ENCODE assay signal across 8 mouse cellular contexts in genomic region chr9:21927208-21927753, GRCm38 (mm10). TPM values are rescaled to one million over a fixed set of nuclear protein-coding genes. Genes with fewer than 3 reads are reported as not detected.
A peak's percentile ranks its signal among the peaks of the same experiment; 100 is the strongest.
DNase-seq lines count a peak whose midpoint lies in the region; ATAC-seq and TF ChIP-seq lines count a peak whose summit lies in the region.

Gene Ccdc159, plus strand, starts transcription at chr9:21927471.
Gene Tmem205, minus strand, starts transcription at chr9:21927556.

- peak within 1 kb of the TSS; percentile 60 for H3K27ac ChIP-seq in forebrain, embryonic 13.5 days
- peak within 1 kb of the TSS; percentile 80 for H3K27ac ChIP-seq in heart, postnatal 0 days (ENCODE audit: low read depth)
- no peak within 1 kb of the TSS for H3K27ac ChIP-seq in liver, embryonic 14.5 days
- H3K27ac ChIP-seq in neural tube, embryonic 12.5 days = no peak within 1 kb of the TSS

- peak within 1 kb of the TSS; percentile 75 for H3K4me3 ChIP-seq in G1E (ENCODE audit: low read depth, low read length)
- H3K4me3 ChIP-seq in forebrain, embryonic 13.5 days = peak within 1 kb of the TSS; percentile 55
- peak within 1 kb of the TSS; percentile 57 for H3K4me3 ChIP-seq in heart, postnatal 0 days (ENCODE audit: low read depth, low read length)
- H3K4me3 ChIP-seq in liver, embryonic 14.5 days (ENCODE audit: insufficient read depth in 1 of 2, low read depth in 2 of 2, low read length in 2 of 2) = peak within 1 kb of the TSS; percentile 26 to 46
- peak within 1 kb of the TSS; percentile 49 for H3K4me3 ChIP-seq in neural tube, embryonic 12.5 days

- peaks cover 49% of the 10 kb centered on the region for H3K4me1 ChIP-seq in G1E (ENCODE audit: insufficient read depth, low read depth, low read length)
- H3K4me1 ChIP-seq in forebrain, embryonic 13.5 days = peaks cover 12% of the 10 kb centered on the region
- H3K4me1 ChIP-seq in heart, postnatal 0 days (ENCODE audit: control insufficient read depth, insufficient read depth) = peaks cover 24% of the 10 kb centered on the region
- H3K4me1 ChIP-seq in liver, embryonic 14.5 days (replicated peaks; ENCODE audit: control insufficient read depth in 2 of 2, insufficient read depth in 2 of 2, low read length in 1 of 2) = peaks cover 8 to 20% of the 10 kb centered on the region in 2 experiments
- H3K4me1 ChIP-seq in neural tube, embryonic 12.5 days = peaks cover 13% of the 10 kb centered on the region

- ATAC-seq in G1E (ENCODE audit: extremely low read depth, insufficient number of reproducible peaks, low FRiP score, poor library complexity, severe bottlenecking) = peak; percentile 86
- ATAC-seq in forebrain, embryonic 13.5 days = peak; percentile 97
- ATAC-seq in heart, postnatal 0 days (ENCODE audit: insufficient read depth, low read depth) = peak; percentile 91
- ATAC-seq in liver, embryonic 14.5 days (ENCODE audit: insufficient read depth) = peak; percentile 80
- peak; percentile 96 for ATAC-seq in neural tube, embryonic 12.5 days (ENCODE audit: low FRiP score, low read depth)

- peak; percentile 77 for DNase-seq in G1E (ENCODE audit: low spot score)
- peak; percentile 91 for DNase-seq in cerebellum, adult 11 months
- peak; percentile 99 for DNase-seq in heart, postnatal 0 days (ENCODE audit: low spot score)
- peak; percentile 94 to 97 for DNase-seq in kidney, postnatal 36 days
- DNase-seq in liver, embryonic 14.5 days (ENCODE audit: low read depth in 3 of 3, low spot score in 3 of 3) = peak; percentile 63 to 74 (median 66)
- peak; percentile 92 for DNase-seq in testis, postnatal 14 days (ENCODE audit: low spot score)

- H3K9ac ChIP-seq in forebrain, embryonic 13.5 days = peak within 1 kb of the TSS; percentile 77
- peak within 1 kb of the TSS; percentile 67 for H3K9ac ChIP-seq in heart, postnatal 0 days (replicated peaks; ENCODE audit: low read depth, low read length)
- no peak within 1 kb of the TSS; the same call in 1 of the 2 replicates for H3K9ac ChIP-seq in liver, embryonic 14.5 days (replicated peaks)
- peak within 1 kb of the TSS; percentile 64 for H3K9ac ChIP-seq in neural tube, embryonic 12.5 days

- no peak for TF ChIP-seq EP300 in heart, postnatal 0 days (IDR thresholded peaks at IDR 0.05; ENCODE audit: low read depth)
- TF ChIP-seq EP300 in liver, embryonic 14.5 days (IDR thresholded peaks at IDR 0.05; ENCODE audit: low read depth) = no peak

- H3K27me3 ChIP-seq in G1E (ENCODE audit: insufficient read depth, low read length) = no peaks in the 10 kb centered on the region
- no peaks in the 10 kb centered on the region for H3K27me3 ChIP-seq in forebrain, embryonic 13.5 days
- H3K27me3 ChIP-seq in heart, postnatal 0 days (ENCODE audit: control insufficient read depth, insufficient read depth, low read length) = no peaks in the 10 kb centered on the region
- no peaks in the 10 kb centered on the region for H3K27me3 ChIP-seq in liver, embryonic 14.5 days (ENCODE audit: control insufficient read depth, insufficient read depth, low read length)
- no peaks in the 10 kb centered on the region for H3K27me3 ChIP-seq in neural tube, embryonic 12.5 days (replicated peaks)

- H3K4me2 ChIP-seq in forebrain, embryonic 13.5 days = peak within 1 kb of the TSS; percentile 64
- peak within 1 kb of the TSS; percentile 77 for H3K4me2 ChIP-seq in heart, postnatal 0 days (ENCODE audit: low read depth, low read length)
- H3K4me2 ChIP-seq in liver, embryonic 14.5 days (ENCODE audit: low read depth) = peak within 1 kb of the TSS; percentile 54
- peak within 1 kb of the TSS; percentile 67 for H3K4me2 ChIP-seq in neural tube, embryonic 12.5 days (replicated peaks)

- H3K36me3 ChIP-seq in G1E (replicated peaks) = peaks cover 31% of the 10 kb centered on the region
- H3K36me3 ChIP-seq in forebrain, embryonic 13.5 days (ENCODE audit: poor library complexity, severe bottlenecking) = peaks cover 6% of the 10 kb centered on the region; the same call in 1 of the 2 replicates
- H3K36me3 ChIP-seq in heart, postnatal 0 days (replicated peaks; ENCODE audit: control insufficient read depth, insufficient read depth, low read length) = no peaks in the 10 kb centered on the region
- no peaks in the 10 kb centered on the region for H3K36me3 ChIP-seq in liver, embryonic 14.5 days (replicated peaks; ENCODE audit: control insufficient read depth, insufficient read depth, low read depth)
- H3K36me3 ChIP-seq in neural tube, embryonic 12.5 days = no peaks in the 10 kb centered on the region

- no peaks in the 10 kb centered on the region for H3K9me3 ChIP-seq in G1E (replicated peaks)
- H3K9me3 ChIP-seq in forebrain, embryonic 13.5 days (replicated peaks) = no peaks in the 10 kb centered on the region
- no peaks in the 10 kb centered on the region for H3K9me3 ChIP-seq in heart, postnatal 0 days (replicated peaks; ENCODE audit: control insufficient read depth, low read length)
- H3K9me3 ChIP-seq in liver, embryonic 14.5 days (ENCODE audit: control insufficient read depth, low read length) = no peaks in the 10 kb centered on the region
- H3K9me3 ChIP-seq in neural tube, embryonic 12.5 days = no peaks in the 10 kb centered on the region

- WGBS in forebrain, embryonic 13.5 days = under 1% methylated on average over 28 of the region's 28 CpGs
- under 1% methylated on average over 28 of the region's 28 CpGs for WGBS in heart, postnatal 0 days
- WGBS in liver, embryonic 14.5 days (ENCODE audit: insufficient replicate concordance) = under 1% methylated on average over 28 of the region's 28 CpGs
- under 1% methylated on average over 28 of the region's 28 CpGs for WGBS in neural tube, embryonic 12.5 days

- TF ChIP-seq CTCF in G1E (IDR thresholded peaks at IDR 0.05; ENCODE audit: low read depth, low read length) = no peak
- TF ChIP-seq CTCF in heart, postnatal 0 days (IDR thresholded peaks at IDR 0.05; ENCODE audit: low read depth) = no peak
- TF ChIP-seq CTCF in liver, embryonic 14.5 days (IDR thresholded peaks at IDR 0.05; ENCODE audit: low read depth) = no peak

RNA-seq across cellular contexts. Expression of gene Ccdc159, which starts in this region (rescaled TPM):
- total RNA-seq in G1E (2014; fragmentation: Nextera tagmentation) = 1.8 and 3.8 TPM in 2 replicates
- total RNA-seq in G1E (2017) = 0.64 and 0.98 TPM in 2 replicates
- polyA plus RNA-seq in G1E (2012) = 0.21 and 0.31 TPM in 2 replicates
- 5.0 and 6.6 TPM in 2 replicates for polyA plus RNA-seq in forebrain, embryonic 13.5 days (2015; fragmentation: Nextera tagmentation; extraction: Ambion mirVana)
- 0.88 TPM in 1 of 2 replicates, not detected in the other for total RNA-seq in heart, postnatal 0 days (2014; rRNA removed; ENCODE audit: low replicate concordance)
- polyA plus RNA-seq in heart, postnatal 0 days (2015; fragmentation: Nextera tagmentation; extraction: Ambion mirVana) = 0.77 and 0.97 TPM in 2 replicates
- 1.2 and 1.4 TPM in 2 replicates for polyA plus RNA-seq in liver, embryonic 14.5 days (2012; rRNA removed)
- polyA plus RNA-seq in liver, embryonic 14.5 days (2014; fragmentation: Nextera tagmentation; extraction: Ambion mirVana) = 0.52 and 0.58 TPM in 2 replicates
- polyA plus RNA-seq in neural tube, embryonic 12.5 days (2016; fragmentation: Nextera tagmentation; extraction: Ambion mirVana) = 6.4 and 6.6 TPM in 2 replicates

RNA-seq across cellular contexts. Expression of gene Tmem205, which starts in this region (rescaled TPM):
- total RNA-seq in G1E (2014; fragmentation: Nextera tagmentation) (12.8 and 17.6 TPM in 2 replicates), G1E (2017) (9.0 and 17.1 TPM in 2 replicates)
- 11.3 and 15.9 TPM in 2 replicates for polyA plus RNA-seq in G1E (2012)
- 42.2 and 42.3 TPM in 2 replicates for polyA plus RNA-seq in forebrain, embryonic 13.5 days (2015; fragmentation: Nextera tagmentation; extraction: Ambion mirVana)
- 52.6 and 53.9 TPM in 2 replicates for total RNA-seq in heart, postnatal 0 days (2014; rRNA removed; ENCODE audit: low replicate concordance)
- polyA plus RNA-seq in heart, postnatal 0 days (2015; fragmentation: Nextera tagmentation; extraction: Ambion mirVana) = 44.8 and 47.2 TPM in 2 replicates
- polyA plus RNA-seq in liver, embryonic 14.5 days (2012; rRNA removed) = 37.5 and 61.5 TPM in 2 replicates
- polyA plus RNA-seq in liver, embryonic 14.5 days (2014; fragmentation: Nextera tagmentation; extraction: Ambion mirVana) = 106 and 110 TPM in 2 replicates
- polyA plus RNA-seq in neural tube, embryonic 12.5 days (2016; fragmentation: Nextera tagmentation; extraction: Ambion mirVana) = 36.1 and 42.3 TPM in 2 replicates

Comparison
In these comparisons a context has a peak if more than half of its experiments do, and no peak if none do; other contexts are left out.
1. H3K27ac ChIP-seq: peak in forebrain, embryonic 13.5 days (single experiment) and heart, postnatal 0 days (single experiment); none in liver, embryonic 14.5 days (single experiment) and neural tube, embryonic 12.5 days (single experiment).
2. Peak in every context shown above with its lines, with median percentiles within 50 percentile points of each other: ATAC-seq, DNase-seq, H3K4me3 ChIP-seq and H3K4me2 ChIP-seq.